Mouse (Mus musculus) c-Kit-negative CD71-positive TER-119-positive erythroid progenitor cells, embryonic 14.5 days (primary cell): ENCODE results near the gene Ppp4r2.
A peak's percentile ranks its signal among the peaks of the same experiment; 100 is the strongest.

Experiments
- DNase-seq: peaks from one replicate; pipeline ENCODE4 v3.0.0-alpha.2; 2013; ENCODE audit warnings: low read depth, low spot score

The Ppp4r2 gene

GRCm38 (mm10) chr6:100883233-100883632, 49.8 kb downstream of the Ppp4r2 start:
- DNase-seq, result peak; percentile 24

- DNase-seq, result no peak
These were observed 51.3 kb downstream of the Ppp4r2 start for GRCm38 (mm10) chr6:100884594-100885225.

GRCm38 (mm10) chr6:100885376-100885775, 52.0 kb downstream of the Ppp4r2 start:
- no peak for DNase-seq

- no peak for DNase-seq
These were observed 53.6 kb downstream of the Ppp4r2 start for GRCm38 (mm10) chr6:100887012-100887411.

- DNase-seq, result no peak
These were observed 55.9 kb downstream of the Ppp4r2 start for GRCm38 (mm10) chr6:100889340-100889739.

GRCm38 (mm10) chr6:100892489-100892888, 59.1 kb downstream of the Ppp4r2 start:
- DNase-seq, result no peak

- DNase-seq, result no peak
These were observed 59.7 kb downstream of the Ppp4r2 start for GRCm38 (mm10) chr6:100893073-100893472.

- no peak for DNase-seq
These were observed 61.8 kb downstream of the Ppp4r2 start for GRCm38 (mm10) chr6:100895183-100895582.

GRCm38 (mm10) chr6:100896883-100897282, 63.5 kb downstream of the Ppp4r2 start:
- DNase-seq, result no peak

- DNase-seq, result no peak
These were observed 71.0 kb downstream of the Ppp4r2 start for GRCm38 (mm10) chr6:100904463-100904862.

GRCm38 (mm10) chr6:100910136-100910675, 76.8 kb downstream of the Ppp4r2 start:
- DNase-seq, result no peak
